Mouse (Mus musculus) thymus, postnatal 0 days (tissue): ENCODE results near the gene Pnkd. TPM values are rescaled to one million over a fixed set of nuclear protein-coding genes. Genes with fewer than 3 reads are reported as not detected.
A peak's percentile ranks its signal among the peaks of the same experiment; 100 is the strongest.

Source experiments
- DNase-seq: peaks from one replicate; pipeline ENCODE4 v3.0.0-alpha.2; 2015; ENCODE audit warnings: low spot score
- polyA plus RNA-seq: library from polyadenylated mRNA; unstranded; fragments of >200 nt; fragmentation: Nextera tagmentation; extraction: Ambion mirVana; gene quantifications from 2 replicates; pipeline ENCODE4 v1.2.1, GENCODE M21; 2015

Gene Pnkd
- polyA plus RNA-seq, 1 experiment from 2014 or later = 84.9 TPM

- DNase-seq = no peak
Measured at GRCm38 (mm10) chr1:74357531-74357930, 72.8 kb downstream of the Pnkd start.

DNA sequence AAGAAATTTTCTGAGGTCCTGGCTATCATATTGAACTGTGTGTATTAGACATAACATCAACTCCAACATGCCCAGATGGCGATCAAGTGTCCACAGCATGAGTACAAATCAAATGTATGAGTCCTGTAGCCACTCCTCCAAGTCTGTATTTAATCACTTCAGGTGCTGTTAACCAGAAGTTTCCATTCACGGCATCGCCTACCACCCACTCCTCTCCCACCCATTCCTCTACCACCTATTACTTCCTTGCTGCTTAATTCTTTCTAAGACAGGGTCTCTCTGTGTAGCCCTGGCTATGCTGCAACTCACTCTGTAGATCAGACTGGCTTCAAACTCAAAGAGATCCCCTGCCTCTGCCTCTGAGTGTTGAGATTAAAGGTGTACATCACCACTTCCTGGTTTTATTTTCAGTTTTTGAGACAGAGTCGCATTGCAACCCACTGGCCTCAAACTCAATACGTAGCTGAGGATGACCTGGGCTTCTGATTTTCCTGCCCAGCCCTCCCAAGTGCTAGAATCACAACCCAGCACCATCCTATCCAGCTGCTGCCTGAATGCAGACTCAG is 75.3 kb downstream of the Pnkd start:
- DNase-seq = no peak

GRCm38 (mm10) chr1:74361812-74362211 is 77.1 kb downstream of the Pnkd start, which contains the start of gene Catip:
Gene Catip, plus strand, starts transcription at chr1:74362108.
- peak; percentile 80 for DNase-seq

DNA sequence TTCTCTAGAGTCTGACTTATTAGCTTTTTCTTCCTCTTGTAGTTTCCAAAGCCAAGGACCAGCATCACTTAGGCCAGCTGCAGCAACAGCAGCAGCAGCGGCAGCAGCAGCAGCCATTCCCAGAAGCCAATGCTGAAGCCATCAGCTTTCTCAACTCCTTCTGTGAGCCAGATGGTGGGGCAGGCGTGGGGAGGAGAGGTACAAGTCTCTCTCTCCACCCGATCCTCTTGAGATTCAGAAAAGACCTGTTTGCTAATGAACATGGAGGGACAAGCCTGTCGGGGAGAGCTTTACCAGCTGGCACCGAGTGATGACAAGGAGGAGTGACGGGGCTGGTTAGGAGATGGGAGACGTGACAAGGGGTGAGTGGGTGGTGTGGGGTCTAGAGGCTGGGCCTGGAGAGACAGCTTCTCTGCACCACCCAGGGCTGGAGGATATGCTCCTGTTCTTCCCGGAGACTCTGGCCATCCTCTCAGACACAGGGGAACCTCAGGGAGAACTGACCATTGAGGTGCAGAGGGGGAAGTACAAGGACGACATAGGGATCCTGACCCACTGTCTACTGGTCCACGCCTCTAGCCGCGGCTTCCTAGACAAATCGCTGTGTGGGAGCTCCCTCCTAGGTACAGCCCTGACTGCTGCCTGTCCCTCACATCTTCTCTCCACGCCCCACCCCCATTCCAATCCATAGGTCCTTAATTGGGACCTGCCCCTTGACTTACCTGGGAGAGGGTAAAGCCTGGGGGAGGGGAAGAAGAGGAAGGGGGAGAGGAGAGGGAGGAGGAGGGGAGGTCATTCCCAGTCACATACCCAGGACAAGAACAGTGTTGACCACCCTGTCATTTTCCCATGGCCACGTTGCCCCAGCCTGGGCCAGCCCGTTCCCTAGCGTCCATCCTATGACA is 77.8 kb downstream of the Pnkd start:
- DNase-seq = no peak

- DNase-seq = no peak
Measured at GRCm38 (mm10) chr1:74363437-74363836, 78.7 kb downstream of the Pnkd start.

DNA sequence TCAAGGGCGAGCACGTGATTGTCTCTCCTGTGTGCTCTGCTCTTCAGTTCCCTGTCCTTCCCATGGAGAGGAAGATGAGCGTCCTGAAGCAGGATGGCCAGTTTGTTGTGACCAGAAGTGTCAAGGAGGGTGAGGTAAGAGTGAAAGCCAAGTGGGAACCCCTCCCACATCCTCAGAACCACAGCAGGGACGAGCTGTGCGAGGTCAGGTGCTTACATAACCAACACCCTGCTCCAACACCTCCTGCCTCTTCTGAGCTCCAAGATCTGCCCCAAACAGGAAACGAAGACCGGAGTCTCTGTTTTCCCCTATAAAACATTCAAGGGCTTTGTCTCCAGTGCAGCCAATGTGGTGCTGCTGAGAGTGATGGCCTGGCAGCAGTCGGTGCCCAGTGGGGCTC is 79.5 kb downstream of the Pnkd start:
- no peak for DNase-seq

- peak; percentile 31 for DNase-seq
Measured at GRCm38 (mm10) chr1:74367886-74368645, 83.3 kb downstream of the Pnkd start.

DNA sequence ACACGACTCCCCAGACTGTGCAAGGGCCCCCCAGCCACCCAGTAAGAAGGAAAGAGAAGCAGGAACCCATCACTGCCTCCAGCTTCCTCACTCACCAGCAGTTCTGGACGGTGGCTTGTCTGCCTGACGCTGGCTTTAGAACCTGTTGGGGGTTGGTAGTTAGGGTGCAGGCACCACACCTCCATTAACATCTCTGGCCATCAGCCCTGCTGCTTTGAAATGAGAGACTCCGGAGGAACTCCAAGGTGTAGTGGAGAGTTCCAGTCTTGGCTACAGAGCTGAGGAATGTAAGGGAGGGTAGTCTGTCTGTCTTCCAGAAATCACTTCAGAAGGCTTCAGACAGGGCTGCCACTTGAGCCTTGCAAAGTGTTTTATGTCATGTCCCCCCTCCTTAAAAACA is 85.3 kb downstream of the Pnkd start:
- no peak for DNase-seq

DNA sequence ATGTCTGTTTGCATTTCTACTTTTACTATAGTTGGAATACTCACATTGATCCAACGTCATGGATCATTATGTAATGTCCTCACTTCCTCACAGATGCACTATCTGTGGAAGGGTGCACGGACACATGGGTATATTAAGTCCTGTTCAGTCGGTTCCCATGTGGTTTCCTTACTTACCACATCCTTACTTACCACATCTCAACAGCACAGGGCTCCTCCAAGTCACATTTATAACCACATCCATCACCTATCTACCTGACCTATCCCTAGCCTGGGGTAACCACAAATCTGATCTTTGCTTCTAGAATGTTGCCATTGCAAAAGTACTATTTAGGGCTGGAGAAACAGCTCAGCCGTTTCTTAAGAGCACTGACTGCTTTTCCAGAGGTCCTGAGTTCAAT is 88.6 kb downstream of the Pnkd start:
- DNase-seq = no peak

GRCm38 (mm10) chr1:74374980-74375379 is 90.2 kb downstream of the Pnkd start, which contains the start of gene Slc11a1:
Gene Slc11a1, plus strand, starts transcription at chr1:74375195.
- DNase-seq = no peak

DNA sequence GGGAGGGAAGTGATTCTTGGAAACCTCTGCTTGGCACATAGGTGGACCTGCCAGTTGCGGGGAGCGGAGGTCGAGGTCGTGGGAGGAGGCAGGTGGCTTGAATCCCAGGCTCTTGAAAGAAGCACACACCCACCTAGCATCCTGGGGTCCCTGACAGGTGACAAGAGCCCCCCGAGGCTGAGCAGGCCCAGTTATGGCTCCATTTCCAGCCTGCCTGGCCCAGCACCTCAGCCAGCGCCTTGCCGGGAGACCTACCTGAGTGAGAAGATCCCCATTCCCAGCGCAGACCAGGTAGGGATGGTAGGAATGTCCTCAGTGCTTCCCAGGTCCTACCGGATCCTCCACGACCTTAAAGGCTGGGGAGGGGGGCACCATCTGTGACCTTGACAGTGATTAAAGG is 90.8 kb downstream of the Pnkd start:
- no peak for DNase-seq

DNA sequence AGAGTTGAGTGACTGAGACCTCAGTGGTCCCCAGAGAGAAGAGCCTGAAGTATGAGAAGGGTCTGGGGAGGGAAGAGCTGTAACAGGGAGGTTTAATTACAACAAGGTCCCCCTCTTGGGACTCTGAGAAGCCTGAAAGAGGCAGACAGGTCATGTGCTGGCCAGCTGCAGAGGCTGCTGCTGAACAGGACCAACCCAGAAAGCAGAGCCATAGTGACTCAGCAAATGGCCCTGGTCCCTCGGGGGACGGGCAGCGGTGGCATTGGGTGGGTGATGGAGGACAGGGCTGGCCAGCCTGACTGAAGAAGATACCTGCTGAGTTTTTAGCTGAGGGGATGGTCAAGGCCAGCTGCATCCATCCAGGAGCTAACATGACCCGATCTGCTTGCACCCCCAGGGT is 91.7 kb downstream of the Pnkd start:
- DNase-seq = no peak

- DNase-seq = no peak
Measured at GRCm38 (mm10) chr1:74379058-74379504, 94.4 kb downstream of the Pnkd start.

DNA sequence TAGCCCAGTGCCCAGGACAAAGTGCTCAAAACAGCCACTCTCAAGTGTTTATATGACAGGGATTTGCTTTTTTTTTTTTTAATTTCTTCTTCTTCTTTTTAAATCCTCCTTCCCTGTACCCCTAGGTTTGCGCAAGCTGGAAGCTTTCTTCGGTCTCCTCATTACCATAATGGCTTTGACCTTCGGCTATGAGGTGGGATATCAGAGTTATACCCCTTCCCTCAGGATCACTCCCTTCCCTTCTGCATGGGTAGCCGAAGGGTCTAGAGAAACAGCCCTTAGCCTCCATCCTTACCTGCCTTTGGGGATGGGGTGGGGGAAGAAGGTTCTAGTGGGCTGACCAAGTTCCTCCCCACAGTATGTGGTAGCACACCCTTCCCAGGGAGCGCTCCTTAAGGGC is 95.8 kb downstream of the Pnkd start:
- no peak for DNase-seq

- no peak for DNase-seq
Measured at GRCm38 (mm10) chr1:74381588-74382021, 96.9 kb downstream of the Pnkd start.

DNA sequence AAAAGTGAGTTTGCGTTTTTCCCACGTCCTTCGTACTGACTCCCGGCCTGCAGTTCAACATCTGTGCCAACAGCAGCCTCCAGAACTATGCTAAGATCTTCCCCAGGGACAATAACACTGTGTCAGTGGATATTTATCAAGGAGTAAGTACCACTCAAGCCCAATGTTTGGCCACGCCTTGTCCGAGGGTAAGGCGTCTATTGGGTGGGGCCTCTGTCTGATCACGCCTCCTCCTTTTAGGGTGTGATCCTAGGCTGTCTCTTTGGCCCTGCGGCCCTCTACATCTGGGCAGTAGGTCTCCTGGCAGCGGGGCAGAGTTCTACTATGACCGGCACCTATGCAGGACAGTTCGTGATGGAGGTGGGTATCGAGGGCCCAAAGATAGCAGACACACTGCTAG is 98.7 kb downstream of the Pnkd start:
- no peak for DNase-seq

- no peak for DNase-seq
Measured at GRCm38 (mm10) chr1:74384525-74384924, 99.8 kb downstream of the Pnkd start.

DNA sequence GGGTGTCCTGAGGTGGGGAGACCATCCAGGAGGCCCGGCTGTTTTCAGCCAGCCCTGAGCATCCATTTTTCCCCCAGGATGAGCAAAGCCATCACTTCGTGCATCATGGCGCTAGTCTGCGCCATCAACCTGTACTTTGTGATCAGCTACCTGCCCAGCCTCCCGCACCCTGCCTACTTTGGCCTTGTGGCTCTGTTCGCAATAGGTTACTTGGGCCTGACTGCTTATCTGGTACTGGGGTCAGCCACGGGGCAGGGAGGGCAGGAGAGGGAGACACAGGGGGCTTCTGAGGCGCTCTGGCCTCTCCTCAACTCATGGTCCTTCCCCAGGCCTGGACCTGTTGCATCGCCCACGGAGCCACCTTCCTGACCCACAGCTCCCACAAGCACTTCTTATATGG is 100.3 kb downstream of the Pnkd start:
- DNase-seq = no peak

DNA sequence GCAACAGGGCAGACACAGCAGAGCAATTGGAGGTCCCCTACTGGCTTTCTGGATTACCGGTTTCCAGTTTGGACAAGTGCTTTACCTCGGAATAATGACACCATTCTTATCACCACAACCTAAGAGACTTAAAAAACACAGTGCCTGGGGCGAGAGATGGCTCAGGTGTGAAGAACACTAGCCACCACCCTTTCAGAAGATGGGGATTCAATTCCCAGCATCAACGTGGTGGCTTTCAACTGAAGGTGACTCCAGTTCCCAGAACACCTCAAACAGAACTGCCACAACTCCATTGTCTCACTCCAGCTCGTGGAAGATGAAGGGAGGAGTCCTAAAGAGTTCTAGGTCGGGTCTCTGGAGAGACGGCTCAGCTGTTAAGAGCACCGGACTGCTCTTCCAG is 100.8 kb downstream of the Pnkd start:
- no peak for DNase-seq

DNA sequence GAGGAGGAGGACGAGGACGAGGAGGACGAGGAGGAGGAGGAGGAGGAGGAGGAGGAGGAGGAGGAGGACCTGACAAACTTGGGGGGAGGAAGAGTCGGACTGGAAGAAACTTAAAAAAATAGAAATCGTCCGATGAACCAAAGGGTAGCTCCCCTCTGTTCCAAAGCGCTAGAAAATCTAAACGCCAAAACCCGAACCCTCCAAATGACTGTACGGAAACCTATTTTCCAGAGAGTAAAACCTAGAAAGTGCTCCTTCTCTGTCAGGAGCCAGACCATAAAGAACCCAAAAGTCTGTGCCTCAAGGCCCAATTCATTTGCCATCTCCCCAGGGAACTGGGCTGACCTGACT is 101.6 kb downstream of the Pnkd start:
- no peak for DNase-seq

GRCm38 (mm10) chr1:74386714-74387385 is 102.1 kb downstream of the Pnkd start:
- peak; percentile 96 for DNase-seq
